Mouse (Mus musculus) hindbrain, embryonic 14.5 days (tissue): Measurements from ENCODE around the gene Eif1b. TPM values are rescaled to one million over a fixed set of nuclear protein-coding genes. Genes with fewer than 3 reads are reported as not detected.

Source experiments
- ATAC-seq: fragments of 200-750 bp; cut with Nextera tagmentation; 2 replicates; pipeline ENCODE4 v1.8.0; 2017; ENCODE audit warnings: moderate number of reproducible peaks, mild to moderate bottlenecking, moderate TSS enrichment, moderate library complexity; ENCODE audit not compliant: low FRiP score
- DNase-seq: peaks from one replicate; pipeline ENCODE4 v3.0.0-alpha.2; 2015; ENCODE audit warnings: low spot score
- H3K27ac ChIP-seq: fragments of 300-500 bp; sonication (generic); 2 replicates; pipeline ENCODE4 v1.5.1; 2014; ENCODE audit warnings: mild to moderate bottlenecking, moderate library complexity
- H3K27me3 ChIP-seq: fragments of 300-500 bp; sonication (generic); 2 replicates; pipeline ENCODE4 v1.6.1; 2014; ENCODE audit warnings: mild to moderate bottlenecking, low read length, mixed read lengths; ENCODE audit not compliant: control insufficient read depth, insufficient read depth
- H3K36me3 ChIP-seq: fragments of 300-500 bp; sonication (generic); replicated peaks from 2 replicates; pipeline ENCODE4 v1.6.1; 2014; ENCODE audit not compliant: control insufficient read depth, insufficient read depth
- H3K4me1 ChIP-seq: fragments of 300-500 bp; sonication (generic); replicated peaks from 2 replicates; pipeline ENCODE4 v1.6.1; 2014; ENCODE audit warnings: antibody characterized with exemption, low read length, mixed read lengths; ENCODE audit not compliant: control insufficient read depth, insufficient read depth
- H3K4me2 ChIP-seq: fragments of 300-500 bp; sonication (generic); replicated peaks from 2 replicates; pipeline ENCODE4 v1.6.1; 2014; ENCODE audit warnings: mild to moderate bottlenecking, moderate library complexity
- H3K4me3 ChIP-seq: fragments of 300-500 bp; sonication (generic); replicated peaks from 2 replicates; pipeline ENCODE4 v1.5.1; 2014; ENCODE audit warnings: mild to moderate bottlenecking, low read length
- H3K9ac ChIP-seq: fragments of 300-500 bp; sonication (generic); 2 replicates; pipeline ENCODE4 v1.6.1; 2014
- H3K9me3 ChIP-seq: fragments of 300-500 bp; sonication (generic); 2 replicates; pipeline ENCODE4 v1.6.1; 2016; ENCODE audit warnings: low read length; ENCODE audit not compliant: control insufficient read depth
- WGBS: fragments of 180-500 bp; shearing (Covaris S2); extraction: QIAGEN DNeasy Blood & Tissue Kit; methylation state at CpG from one replicate; pipeline ENCODE4 v1.1.7; 2014; 5-methylcytosine and 5-hydroxymethylcytosine counted together
- polyA plus RNA-seq: library from polyadenylated mRNA; unstranded; fragments of >200 nt; fragmentation: Nextera tagmentation; extraction: Ambion mirVana; gene quantifications from 2 replicates; pipeline ENCODE4 v1.2.1, GENCODE M21; 2014

Eif1b gene
- polyA plus RNA-seq, 1 experiment from 2014 or later: 323 TPM

DNA sequence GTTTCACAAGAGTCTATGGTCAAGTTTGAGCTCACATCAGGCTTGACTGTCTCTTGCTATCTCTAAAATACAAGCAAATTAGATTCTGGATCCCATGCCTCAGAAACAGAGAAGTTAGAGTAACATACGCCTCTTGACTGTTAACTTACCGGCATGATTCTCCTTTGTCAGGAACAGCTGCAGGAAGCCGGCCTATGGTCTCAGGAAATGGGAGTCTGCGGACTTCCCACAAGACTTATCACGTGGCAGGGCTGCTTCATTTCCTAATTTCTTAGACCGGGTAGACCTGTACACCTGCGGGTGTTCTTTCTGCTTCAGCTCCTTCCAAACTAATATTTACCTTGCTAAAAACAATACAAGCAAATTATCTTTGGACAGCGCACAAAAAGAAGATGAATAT, 24.7 kb downstream of the Eif1b start:
- H3K9me3 ChIP-seq: no peaks in the 10 kb centered on the region
- 84% methylated on average over 8 of the region's 8 CpGs for WGBS

DNA sequence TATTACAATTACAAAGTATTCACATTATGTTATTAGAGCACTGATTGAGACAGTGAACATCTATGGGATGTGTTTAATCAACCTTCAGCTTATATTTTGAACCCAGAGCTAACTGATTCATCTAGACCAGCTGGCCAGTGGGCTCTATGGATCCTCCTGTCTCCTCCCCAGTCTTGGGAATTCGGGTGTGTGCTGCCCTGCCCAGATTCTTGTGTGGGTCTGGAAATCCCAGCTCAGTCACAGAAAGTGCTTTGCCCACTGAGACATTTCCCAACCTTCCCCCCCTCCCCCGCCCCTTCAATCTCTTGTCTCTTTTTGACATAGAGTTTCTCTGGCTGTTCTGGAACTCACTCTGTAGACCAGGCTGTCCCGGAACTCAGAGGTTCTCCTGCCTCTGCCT, 26.9 kb downstream of the Eif1b start:
- no peaks in the 10 kb centered on the region for H3K4me1 ChIP-seq
- WGBS: 85% methylated on average over 3 of the region's 3 CpGs
- no peak overlapping the region for H3K4me3 ChIP-seq
- DNase-seq (no peak), ATAC-seq (no peak)
- H3K27ac ChIP-seq: no peak overlapping the region
- no peaks in the 10 kb centered on the region for H3K36me3 ChIP-seq
- H3K4me2 ChIP-seq: no peak overlapping the region
- no peaks in the 10 kb centered on the region for H3K9me3 ChIP-seq
- H3K9ac ChIP-seq: no peak overlapping the region
- H3K27me3 ChIP-seq: no peaks in the 10 kb centered on the region

More for the DNA sequence above, 24.7 kb downstream of the Eif1b start:
- Histone ChIP-seq H3K27me3 (no peaks in the 10 kb centered on the region), H3K4me2 (no peak overlapping the region), H3K36me3 (no peaks in the 10 kb centered on the region), H3K4me1 (no peaks in the 10 kb centered on the region), H3K27ac (no peak overlapping the region), H3K4me3 (no peak overlapping the region), H3K9ac (no peak overlapping the region)
- ATAC-seq (no peak), DNase-seq (no peak)

DNA sequence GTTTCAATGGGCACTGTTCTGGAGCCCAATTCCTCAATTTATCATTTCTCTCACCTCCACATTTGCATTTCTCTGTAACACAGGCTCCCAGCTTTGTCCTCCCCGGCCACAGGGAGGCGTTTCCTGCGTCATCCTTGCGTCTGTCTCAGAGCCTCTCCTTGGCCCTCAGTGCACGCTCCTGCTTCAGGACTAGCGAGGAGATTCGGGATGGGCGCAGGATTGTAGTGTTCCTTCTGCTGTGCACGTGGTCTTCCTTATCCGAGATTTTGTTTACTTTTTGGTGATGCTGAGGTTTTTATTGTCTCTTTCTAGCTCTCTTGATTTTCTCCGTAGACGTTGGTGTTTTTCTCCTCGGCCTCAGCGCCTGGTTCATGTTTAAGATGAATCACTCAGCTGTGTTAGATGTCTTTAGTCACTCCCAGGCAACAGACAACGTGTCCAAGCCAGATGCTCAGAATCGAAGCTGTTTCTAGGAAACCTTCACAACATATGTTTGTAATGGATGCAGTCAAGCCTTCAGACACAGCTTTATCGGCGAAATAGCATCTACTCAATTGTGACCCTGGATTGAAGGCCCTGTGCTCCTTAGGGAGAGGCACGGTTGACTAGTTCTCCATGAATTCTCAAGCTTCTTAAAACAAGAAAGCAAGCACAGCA, 27.6 kb downstream of the Eif1b start:
- no peak overlapping the region for H3K4me2 ChIP-seq
- no peak overlapping the region for H3K4me3 ChIP-seq
- ATAC-seq: no peak
- WGBS: 46% methylated on average over 19 of the region's 19 CpGs
- H3K36me3 ChIP-seq: no peaks in the 10 kb centered on the region
- H3K4me1 ChIP-seq: no peaks in the 10 kb centered on the region
- H3K9ac ChIP-seq: no peak overlapping the region
- DNase-seq: no peak
- no peaks in the 10 kb centered on the region for H3K9me3 ChIP-seq
- no peaks in the 10 kb centered on the region for H3K27me3 ChIP-seq
- no peak overlapping the region for H3K27ac ChIP-seq

DNA sequence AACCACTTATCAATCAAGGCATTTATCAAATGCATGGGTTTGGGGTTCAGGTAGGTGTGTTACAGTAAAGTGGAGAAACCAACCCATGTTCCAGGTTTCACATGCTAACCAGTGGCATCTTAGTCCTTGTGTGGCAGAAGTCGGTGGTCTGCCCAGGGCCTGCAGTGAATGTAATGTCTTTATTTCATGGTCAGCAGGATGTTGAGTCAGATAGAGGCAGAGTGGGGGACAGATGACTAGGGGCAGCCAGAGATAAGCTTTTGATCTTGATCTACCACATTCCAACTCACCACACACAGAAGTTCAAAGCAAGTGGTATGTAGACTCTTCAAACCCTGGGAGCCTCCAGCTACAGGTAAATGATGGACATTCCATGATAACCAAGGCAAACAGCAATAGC, 29.1 kb downstream of the Eif1b start:
- Histone ChIP-seq H3K27me3 (no peaks in the 10 kb centered on the region), H3K9me3 (no peaks in the 10 kb centered on the region), H3K4me2 (no peak overlapping the region), H3K9ac (no peak overlapping the region), H3K27ac (no peak overlapping the region), H3K4me3 (no peak overlapping the region), H3K4me1 (no peaks in the 10 kb centered on the region), H3K36me3 (no peaks in the 10 kb centered on the region)
- ATAC-seq (no peak), DNase-seq (no peak)
- WGBS: 90% methylated on average over 1 of the region's 1 CpGs

DNA sequence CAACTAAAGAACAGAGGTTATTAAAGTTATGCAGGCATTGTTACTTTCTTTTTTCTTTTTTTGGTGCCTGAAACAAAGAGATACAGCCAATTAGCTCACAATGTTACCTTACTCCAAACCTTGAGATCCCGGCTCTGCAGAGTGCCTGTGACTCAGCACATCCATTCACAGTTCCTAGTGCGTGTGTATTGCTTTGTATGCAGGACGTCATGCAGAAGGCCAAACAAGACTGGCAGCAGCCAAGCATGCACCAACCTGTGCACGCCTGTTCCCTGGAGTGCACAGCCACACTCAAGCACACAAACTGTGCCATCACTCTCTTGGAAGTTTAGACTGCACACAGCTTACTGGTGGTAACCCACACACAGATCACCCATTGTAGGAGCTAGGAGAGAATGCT, 35.2 kb downstream of the Eif1b start:
- Histone ChIP-seq H3K36me3 (no peaks in the 10 kb centered on the region), H3K9me3 (no peaks in the 10 kb centered on the region), H3K27me3 (no peaks in the 10 kb centered on the region), H3K27ac (no peak overlapping the region), H3K4me1 (no peaks in the 10 kb centered on the region), H3K4me3 (no peak overlapping the region), H3K9ac (no peak overlapping the region), H3K4me2 (no peak overlapping the region)
- DNase-seq (no peak), ATAC-seq (no peak)
- WGBS: 61% methylated on average over 4 of the region's 4 CpGs

DNA sequence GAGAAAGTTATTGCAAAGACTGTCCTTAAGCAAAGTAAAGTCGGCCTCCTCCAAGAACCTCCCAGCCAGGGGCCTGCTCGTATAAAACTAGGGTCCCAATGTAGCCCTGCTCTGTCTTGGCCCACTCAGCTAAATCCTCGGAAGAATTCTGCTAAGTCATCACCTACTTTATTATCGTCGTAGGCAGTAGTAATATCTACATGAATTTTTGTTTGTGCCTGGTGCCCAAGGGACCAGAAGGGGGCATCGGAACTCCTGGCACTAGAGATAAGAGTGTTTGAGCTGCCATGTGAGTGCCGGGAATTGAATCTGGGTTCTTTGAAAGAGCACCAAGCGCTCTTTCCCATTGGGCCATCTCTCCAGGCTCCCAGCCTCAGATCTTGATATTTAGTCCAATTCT, 35.9 kb downstream of the Eif1b start:
- WGBS: 92% methylated on average over 8 of the region's 8 CpGs
- H3K9ac ChIP-seq: no peak overlapping the region

DNA sequence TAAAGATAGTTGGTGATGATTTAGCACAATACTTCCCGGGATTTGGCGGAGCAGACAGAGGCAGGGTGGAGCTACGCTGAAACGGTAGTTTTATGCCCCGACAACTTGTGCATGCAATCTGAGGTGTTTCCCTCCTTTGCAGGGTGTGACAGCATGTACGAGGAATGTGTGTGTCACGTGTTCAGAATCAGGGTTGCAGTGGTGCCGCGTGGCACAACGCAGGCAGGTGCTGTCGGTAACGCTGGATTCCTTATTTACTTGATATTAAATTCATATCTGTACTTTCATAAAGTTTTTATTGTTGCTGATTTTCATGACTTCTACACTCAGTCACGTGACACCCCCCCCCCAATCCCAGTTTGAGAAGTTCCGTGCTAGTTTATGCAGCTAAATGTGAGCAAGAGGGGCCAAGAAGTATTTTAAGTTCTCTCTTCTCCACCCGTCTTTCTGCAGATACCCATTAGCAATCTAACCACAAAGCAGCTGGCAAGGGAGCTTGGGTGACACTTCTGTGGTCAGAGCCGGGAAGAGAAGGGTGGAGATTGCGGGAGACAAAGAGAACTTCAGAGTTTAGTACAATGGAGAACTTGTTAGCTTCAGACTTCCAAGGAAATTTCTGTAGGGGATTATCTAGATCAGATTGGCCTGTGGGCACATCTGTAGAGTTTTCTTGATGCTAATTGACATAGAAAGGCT, 36.9 kb downstream of the Eif1b start:
- H3K36me3 ChIP-seq: no peaks in the 10 kb centered on the region
- no peak overlapping the region for H3K27ac ChIP-seq
- no peak overlapping the region for H3K4me3 ChIP-seq
- H3K9me3 ChIP-seq: no peaks in the 10 kb centered on the region
- no peak overlapping the region for H3K9ac ChIP-seq
- DNase-seq (no peak), ATAC-seq (no peak)
- H3K4me2 ChIP-seq: no peak overlapping the region
- H3K4me1 ChIP-seq: no peaks in the 10 kb centered on the region
- WGBS: 90% methylated on average over 17 of the region's 17 CpGs
- H3K27me3 ChIP-seq: no peaks in the 10 kb centered on the region

More for the DNA sequence above, 35.9 kb downstream of the Eif1b start:
- H3K9me3 ChIP-seq: no peaks in the 10 kb centered on the region
- H3K4me1 ChIP-seq: no peaks in the 10 kb centered on the region
- DNase-seq: no peak
- no peaks in the 10 kb centered on the region for H3K36me3 ChIP-seq
- H3K4me2 ChIP-seq: no peak overlapping the region
- no peaks in the 10 kb centered on the region for H3K27me3 ChIP-seq
- no peak for ATAC-seq
- H3K4me3 ChIP-seq: no peak overlapping the region
- H3K27ac ChIP-seq: no peak overlapping the region

DNA sequence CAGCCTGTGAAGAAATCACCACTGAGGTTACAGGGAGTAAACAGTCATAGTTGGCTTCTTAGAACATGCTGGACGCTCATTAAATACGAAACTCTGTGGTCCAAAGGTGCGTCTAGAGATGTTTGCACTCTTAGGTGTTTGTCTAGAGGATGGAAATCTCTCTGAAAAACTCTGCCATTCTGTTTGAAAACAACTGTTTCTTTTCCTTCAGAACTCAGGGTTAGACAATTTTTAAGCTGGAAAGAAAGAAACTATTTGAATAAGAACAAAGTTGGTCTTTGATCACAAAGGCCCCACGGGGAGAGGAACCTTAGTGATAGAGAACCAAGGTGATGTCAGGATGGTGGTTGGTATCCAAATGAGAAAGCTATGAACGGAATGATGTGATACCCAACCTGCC, 38.4 kb downstream of the Eif1b start:
- DNase-seq (no peak), ATAC-seq (no peak)
- 92% methylated on average over 5 of the region's 5 CpGs for WGBS
- Histone ChIP-seq H3K9ac (no peak overlapping the region), H3K4me2 (no peak overlapping the region), H3K36me3 (no peaks in the 10 kb centered on the region), H3K4me3 (no peak overlapping the region), H3K4me1 (no peaks in the 10 kb centered on the region), H3K9me3 (no peaks in the 10 kb centered on the region), H3K27me3 (no peaks in the 10 kb centered on the region), H3K27ac (no peak overlapping the region)

DNA sequence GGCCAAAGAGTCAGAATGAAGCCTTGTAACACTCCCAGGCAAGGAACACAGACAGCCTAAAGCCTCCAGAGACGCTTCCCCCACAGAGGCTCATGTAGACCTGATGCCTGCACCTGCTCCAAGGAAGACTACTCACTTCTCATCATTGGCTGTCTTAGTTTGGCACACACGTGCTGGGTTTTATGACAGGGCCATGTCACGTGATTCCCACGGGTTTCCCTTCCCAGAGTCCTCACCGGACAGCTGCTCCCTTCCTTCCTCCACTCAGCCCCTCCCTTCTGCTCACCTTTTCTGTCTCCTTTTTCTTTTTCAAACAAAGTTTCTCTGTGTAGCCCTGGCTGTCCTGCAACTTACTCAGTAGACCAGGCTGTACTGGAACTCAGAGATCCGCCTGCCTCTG, 40.0 kb downstream of the Eif1b start:
- Histone ChIP-seq H3K4me3 (no peak overlapping the region), H3K4me2 (no peak overlapping the region), H3K9me3 (no peaks in the 10 kb centered on the region), H3K36me3 (no peaks in the 10 kb centered on the region), H3K27me3 (no peaks in the 10 kb centered on the region), H3K27ac (no peak overlapping the region), H3K9ac (no peak overlapping the region), H3K4me1 (no peaks in the 10 kb centered on the region)
- WGBS: 83% methylated on average over 6 of the region's 6 CpGs
- ATAC-seq: no peak
- DNase-seq: no peak
